Mouse (Mus musculus) cerebellum, adult 18-20 months (tissue): ENCODE measurements around the gene Dkkl1.
"Not testable (repeated sequence)": the region's sequence is repeated elsewhere in the genome, so short reads cannot be mapped to it uniquely, and the experiment has no call there.

Experiments used
- DNase-seq, 2 experiments: peaks; one replicate each; pipeline ENCODE4 v3.0.0; 2021

Gene Dkkl1

GRCm38 (mm10) chr7:45211851-45212251 lies at the start of gene Dkkl1:
TSS of gene Dkkl1 (minus strand) at chr7:45212147.
- DNase-seq, result no peak

- DNase-seq, result no peak
Measured at GRCm38 (mm10) chr7:45259281-45259680, 47.3 kb upstream of the Dkkl1 start.

GRCm38 (mm10) chr7:45257063-45257840 lies 45.3 kb upstream of the Dkkl1 start:
- no peak for DNase-seq

- not testable (repeated sequence) for DNase-seq
Measured at GRCm38 (mm10) chr7:45255822-45256221, 43.9 kb upstream of the Dkkl1 start.

GRCm38 (mm10) chr7:45253806-45254205 lies 41.9 kb upstream of the Dkkl1 start:
- no peak for DNase-seq

- no peak for DNase-seq
Measured at GRCm38 (mm10) chr7:45247666-45248065, 35.7 kb upstream of the Dkkl1 start.

GRCm38 (mm10) chr7:45241389-45241749 lies 29.4 kb upstream of the Dkkl1 start:
- DNase-seq, result no peak

- DNase-seq, result no peak
Measured at GRCm38 (mm10) chr7:45240633-45241388, 28.9 kb upstream of the Dkkl1 start, which contains the start of gene Slc6a16. TSS of gene Slc6a16 (plus strand) at chr7:45241085.

- no peak for DNase-seq
Measured at GRCm38 (mm10) chr7:45240109-45240508, 28.2 kb upstream of the Dkkl1 start.

GRCm38 (mm10) chr7:45238723-45239496 lies 27.0 kb upstream of the Dkkl1 start, which contains the start of gene Cd37:
TSS of gene Cd37 (minus strand) at chr7:45239115.
- DNase-seq, result no peak

GRCm38 (mm10) chr7:45237747-45238699 lies 26.1 kb upstream of the Dkkl1 start:
- no peak for DNase-seq

GRCm38 (mm10) chr7:45235656-45236180 lies 23.8 kb upstream of the Dkkl1 start:
- DNase-seq, result no peak

- DNase-seq, result no peak
Measured at GRCm38 (mm10) chr7:45234922-45235571, 23.1 kb upstream of the Dkkl1 start.

GRCm38 (mm10) chr7:45234333-45234841 lies 22.4 kb upstream of the Dkkl1 start:
- DNase-seq, result no peak

- peak; percentile 19 to 20 for DNase-seq
Measured at GRCm38 (mm10) chr7:45233580-45234332, 21.8 kb upstream of the Dkkl1 start.

GRCm38 (mm10) chr7:45232716-45233465 lies 20.9 kb upstream of the Dkkl1 start:
- DNase-seq, result no peak

- DNase-seq, result no peak
Measured at GRCm38 (mm10) chr7:45231941-45232340, 20.0 kb upstream of the Dkkl1 start.

GRCm38 (mm10) chr7:45231192-45231591 lies 19.2 kb upstream of the Dkkl1 start:
- DNase-seq, result no peak

GRCm38 (mm10) chr7:45229459-45230203 lies 17.7 kb upstream of the Dkkl1 start:
- DNase-seq, result no peak
